Mouse (Mus musculus) cerebellum, adult 2 months (tissue): ENCODE measurements around the gene Carmil1. TPM values are rescaled to one million over a fixed set of nuclear protein-coding genes. Genes with fewer than 3 reads are reported as not detected.

Experiments
- DNase-seq, 2 experiments: peaks; one replicate each; pipeline ENCODE4 v3.0.0; 2021
- H3K27ac ChIP-seq: fragments of 200-500 bp; 2 replicates; pipeline ENCODE4 v1.5.1; 2012; ENCODE audit warnings: low read length, control low read depth, inconsistent platforms; ENCODE audit not compliant: insufficient read depth
- H3K27me3 ChIP-seq: fragments of 200-500 bp; 2 replicates; pipeline ENCODE4 v1.6.1; 2012; ENCODE audit warnings: inconsistent platforms, mild to moderate bottlenecking, low read length, moderate library complexity; ENCODE audit not compliant: control insufficient read depth, insufficient read depth
- H3K4me1 ChIP-seq: fragments of 200-500 bp; 2 replicates; pipeline ENCODE4 v1.6.1; 2011; ENCODE audit warnings: low read length; ENCODE audit not compliant: control insufficient read depth, insufficient read depth
- H3K4me3 ChIP-seq: fragments of 200-500 bp; replicated peaks from 2 replicates; pipeline ENCODE3; 2011; ENCODE audit warnings: mild to moderate bottlenecking, low read depth, low read length, control low read depth; ENCODE audit not compliant: insufficient read depth
- CTCF ChIP-seq: fragments of 200-500 bp; IDR thresholded peaks from 2 replicates; pipeline ENCODE4 v1.5.1; 2011; ENCODE audit warnings: low read depth, mild to moderate bottlenecking, control low read depth, low read length, moderate library complexity, borderline replicate concordance; ENCODE audit not compliant: insufficient read depth
- POLR2A ChIP-seq: fragments of 200-500 bp; IDR thresholded peaks from 2 replicates; pipeline ENCODE4 v1.6.1; 2011; ENCODE audit warnings: low read length, control low read depth, borderline replicate concordance; ENCODE audit not compliant: insufficient read depth
- WGBS: fragments of 180-500 bp; shearing (Covaris S2); methylation state at CpG from one replicate; pipeline ENCODE4 v1.1.7; 2018; 5-methylcytosine and 5-hydroxymethylcytosine counted together
- polyA plus RNA-seq: library from polyadenylated mRNA; depleted of rRNA; stranded (reverse); fragments of >200 nt; gene quantifications from 2 replicates; pipeline ENCODE4 v1.2.3, GENCODE M21; 2012

Gene Carmil1
- polyA plus RNA-seq, 1 experiment: 24.8 TPM

GRCm38 (mm10) chr13:24082153-24082552 is 198.4 kb downstream of the Carmil1 start:
- TF ChIP-seq CTCF: no peak
- TF ChIP-seq POLR2A: no peak
- WGBS: 31% methylated on average over 4 of the region's 4 CpGs
- peak; percentile 5 to 14 for DNase-seq

GRCm38 (mm10) chr13:24081698-24082097 is 198.9 kb downstream of the Carmil1 start:
- peak; percentile 38 to 64 for DNase-seq
- Histone ChIP-seq H3K4me3 (no peak overlapping the region), H3K4me1 (peaks cover 3% of the 10 kb centered on the region; the same call in 1 of the 2 replicates), H3K27ac (no peak overlapping the region), H3K27me3 (no peaks in the 10 kb centered on the region)
- TF ChIP-seq CTCF: no peak
- no peak for TF ChIP-seq POLR2A
- 36% methylated on average over 7 of the region's 7 CpGs for WGBS

More at GRCm38 (mm10) chr13:24082153-24082552, 198.4 kb downstream of the Carmil1 start:
- Histone ChIP-seq H3K4me3 (no peak overlapping the region), H3K27me3 (no peaks in the 10 kb centered on the region), H3K4me1 (peaks cover 3% of the 10 kb centered on the region; the same call in 1 of the 2 replicates), H3K27ac (no peak overlapping the region)

- no peak overlapping the region for H3K27ac ChIP-seq
- H3K4me3 ChIP-seq: no peak overlapping the region
- TF ChIP-seq POLR2A (no peak), CTCF (no peak)
- no peaks in the 10 kb centered on the region for H3K4me1 ChIP-seq
- no peaks in the 10 kb centered on the region for H3K27me3 ChIP-seq
- DNase-seq: no peak
- 95% methylated on average over 10 of the region's 10 CpGs for WGBS
These were observed 208.0 kb downstream of the Carmil1 start for GRCm38 (mm10) chr13:24072588-24072987.

- no peak for DNase-seq
- WGBS: 81% methylated on average over 8 of the region's 8 CpGs
- no peaks in the 10 kb centered on the region for H3K4me1 ChIP-seq
- H3K4me3 ChIP-seq: no peak overlapping the region
- TF ChIP-seq POLR2A (no peak), CTCF (no peak)
- H3K27me3 ChIP-seq: no peaks in the 10 kb centered on the region
- H3K27ac ChIP-seq: no peak overlapping the region
These were observed 213.0 kb downstream of the Carmil1 start for GRCm38 (mm10) chr13:24067553-24067952.

- no peaks in the 10 kb centered on the region for H3K27me3 ChIP-seq
- WGBS: 70% methylated on average over 1 of the region's 1 CpGs
- no peak overlapping the region for H3K27ac ChIP-seq
These were observed 215.1 kb downstream of the Carmil1 start for GRCm38 (mm10) chr13:24065536-24065935.

GRCm38 (mm10) chr13:24062770-24063169 is 217.8 kb downstream of the Carmil1 start:
- WGBS: 59% methylated on average over 4 of the region's 4 CpGs
- TF ChIP-seq POLR2A: no peak
- TF ChIP-seq CTCF: no peak
- DNase-seq: no peak
- Histone ChIP-seq H3K27me3 (no peaks in the 10 kb centered on the region), H3K4me1 (no peaks in the 10 kb centered on the region), H3K27ac (no peak overlapping the region), H3K4me3 (no peak overlapping the region)

More at GRCm38 (mm10) chr13:24065536-24065935, 215.1 kb downstream of the Carmil1 start:
- TF ChIP-seq POLR2A (no peak), CTCF (no peak)
- no peak for DNase-seq
- H3K4me1 ChIP-seq: no peaks in the 10 kb centered on the region
- no peak overlapping the region for H3K4me3 ChIP-seq

GRCm38 (mm10) chr13:24055072-24055869 is 225.3 kb downstream of the Carmil1 start:
- Histone ChIP-seq H3K27ac (no peak overlapping the region), H3K4me1 (no peaks in the 10 kb centered on the region), H3K27me3 (no peaks in the 10 kb centered on the region), H3K4me3 (no peak overlapping the region)
- 62% methylated on average over 5 of the region's 5 CpGs for WGBS
- TF ChIP-seq CTCF: no peak
- TF ChIP-seq POLR2A: no peak
- DNase-seq: no peak

GRCm38 (mm10) chr13:24051496-24051895 is 229.1 kb downstream of the Carmil1 start:
- no peak for DNase-seq
- no peaks in the 10 kb centered on the region for H3K27me3 ChIP-seq
- H3K27ac ChIP-seq: no peak overlapping the region
- H3K4me1 ChIP-seq: peaks cover 7% of the 10 kb centered on the region
- no peak for TF ChIP-seq POLR2A
- TF ChIP-seq CTCF: no peak
- no peak overlapping the region for H3K4me3 ChIP-seq
- whole genome bisulfite sequencing: 76% methylated on average over 2 of the region's 2 CpGs
